Mouse (Mus musculus): ENCODE results near the gene Klc4. TPM values are rescaled to one million over a fixed set of nuclear protein-coding genes. Genes with fewer than 3 reads are reported as not detected.

The Klc4 gene
- polyA plus RNA-seq, 1 experiment from 2014 or later, result 29.8 TPM

DNA sequence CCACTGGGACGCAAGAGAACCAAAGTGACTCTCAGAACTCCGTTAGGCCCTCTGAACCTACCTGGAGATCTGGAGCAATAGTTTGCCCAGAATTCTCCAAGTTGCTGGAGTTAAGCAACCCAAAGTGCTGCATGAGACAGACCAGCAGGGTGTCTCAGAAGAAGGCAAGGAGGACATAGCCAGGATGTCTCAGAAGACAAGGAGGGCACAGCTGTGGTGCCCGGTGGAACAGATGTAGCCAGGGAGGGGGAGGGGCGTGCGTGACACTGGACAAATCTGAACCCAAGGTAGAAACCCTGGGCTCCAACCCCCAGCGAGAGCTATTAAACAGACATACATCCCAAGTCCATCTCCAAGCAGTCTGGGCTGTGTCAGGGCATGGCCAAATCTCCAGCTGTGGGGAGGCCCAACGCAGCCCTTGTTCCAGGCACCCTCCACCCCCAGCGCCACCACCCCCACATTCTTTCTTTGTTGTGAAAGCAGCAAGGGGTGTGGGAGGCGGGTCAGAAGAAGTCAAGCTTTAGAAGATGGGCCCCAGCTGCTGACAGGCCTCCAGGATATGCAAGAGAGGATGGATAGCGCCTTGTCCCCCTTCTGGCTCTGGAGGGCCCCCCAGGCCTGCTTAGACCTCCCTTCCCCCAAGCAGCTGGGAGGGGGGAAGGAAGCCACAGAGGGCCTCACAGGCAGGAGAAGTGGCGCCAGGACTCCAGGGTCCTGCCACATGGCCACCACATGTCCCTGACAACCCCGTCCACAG lies 16.0 kb downstream of the Klc4 start:
- peak; percentile 62 for ATAC-seq (ENCODE audit: insufficient number of reproducible peaks, insufficient read depth, low FRiP score, low TSS enrichment)
- H3K4me2 ChIP-seq (replicated peaks), result peak overlapping the region; percentile 62
- peak overlapping the region; percentile 99 for H3K9ac ChIP-seq
- H3K9me3 ChIP-seq, result no peaks in the 10 kb centered on the region
- no peaks in the 10 kb centered on the region for H3K27me3 ChIP-seq
- 4% methylated on average over 12 of the region's 12 CpGs for WGBS
- peaks cover 30% of the 10 kb centered on the region; the same call in 1 of the 2 replicates for H3K36me3 ChIP-seq
- peak overlapping the region; percentile 98 for H3K4me3 ChIP-seq
- H3K27ac ChIP-seq, result peak overlapping the region; percentile 97
- peaks cover 50% of the 10 kb centered on the region for H3K4me1 ChIP-seq

DNA sequence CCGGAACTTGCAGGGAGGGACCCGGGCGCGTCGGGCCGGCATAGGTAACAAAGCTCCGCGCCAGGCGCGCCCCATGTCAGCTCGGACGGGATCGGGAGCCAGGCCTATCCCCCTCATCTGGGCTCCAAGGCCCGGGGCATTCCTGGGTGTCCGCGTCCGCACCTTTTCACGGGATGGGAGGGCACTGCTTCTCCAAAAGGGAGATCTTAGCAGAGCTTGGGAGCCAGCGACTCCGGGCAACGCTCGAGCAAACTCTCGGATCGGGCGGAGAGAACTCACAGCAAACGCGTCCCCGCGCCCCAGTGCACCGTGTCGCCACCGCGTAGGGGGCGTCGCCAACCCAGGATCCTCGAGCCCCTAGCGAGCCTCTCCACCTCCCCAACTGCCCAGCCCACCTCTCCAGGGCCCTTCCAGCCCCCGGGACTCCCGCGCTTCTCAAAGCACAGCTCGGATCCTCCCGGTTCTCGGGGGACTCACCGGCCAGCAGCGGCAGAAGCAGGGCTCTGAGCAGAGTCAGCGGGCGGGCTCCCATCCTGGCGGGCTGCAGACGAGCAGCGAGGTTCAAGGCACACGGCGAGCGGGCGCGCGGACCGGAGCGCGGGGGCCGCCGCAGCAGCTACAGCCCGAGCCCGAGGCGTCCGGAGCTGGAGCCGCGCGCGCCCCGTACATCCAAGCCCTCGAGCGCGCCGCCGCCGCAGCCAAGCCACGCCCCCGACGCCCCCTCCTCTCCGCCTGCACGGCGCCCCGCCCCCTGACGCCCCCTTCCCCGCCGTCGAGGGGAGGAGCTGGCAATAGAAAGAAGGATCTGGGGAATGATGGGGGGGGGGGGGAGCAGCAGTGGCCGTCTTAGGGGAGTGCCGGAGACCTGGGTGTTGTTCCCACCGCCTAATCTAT lies 16.8 kb downstream of the Klc4 start, which contains the start of gene Ptk7:
Gene Ptk7 (minus strand): TSS at position 714 of the 894 bp plus-strand sequence.
- Histone ChIP-seq H3K27me3 (no peaks in the 10 kb centered on the region), H3K4me2 (replicated peaks) (peak within 1 kb of the TSS; percentile 62), H3K9me3 (no peaks in the 10 kb centered on the region), H3K9ac (peak within 1 kb of the TSS; percentile 99), H3K36me3 (peaks cover 30% of the 10 kb centered on the region; the same call in 1 of the 2 replicates), H3K4me1 (peaks cover 58% of the 10 kb centered on the region), H3K27ac (peak within 1 kb of the TSS; percentile 97), H3K4me3 (peak within 1 kb of the TSS; percentile 98)
- ATAC-seq (ENCODE audit: insufficient number of reproducible peaks, insufficient read depth, low FRiP score, low TSS enrichment), result peak; percentile 48
- under 1% methylated on average over 69 of the region's 90 CpGs for WGBS

- Histone ChIP-seq H3K4me2 (replicated peaks) (peak overlapping the region; percentile 62), H3K27me3 (no peaks in the 10 kb centered on the region), H3K27ac (peak overlapping the region; percentile 97), H3K4me3 (peak overlapping the region; percentile 98), H3K9ac (peak overlapping the region; percentile 99), H3K36me3 (peaks cover 25% of the 10 kb centered on the region; the same call in 1 of the 2 replicates), H3K9me3 (no peaks in the 10 kb centered on the region), H3K4me1 (peaks cover 64% of the 10 kb centered on the region)
- 1% methylated on average over 13 of the region's 13 CpGs for WGBS
- no peak for ATAC-seq (ENCODE audit: insufficient number of reproducible peaks, insufficient read depth, low FRiP score, low TSS enrichment)
Measured at GRCm38 (mm10) chr17:46628471-46628790, 17.4 kb downstream of the Klc4 start.

DNA sequence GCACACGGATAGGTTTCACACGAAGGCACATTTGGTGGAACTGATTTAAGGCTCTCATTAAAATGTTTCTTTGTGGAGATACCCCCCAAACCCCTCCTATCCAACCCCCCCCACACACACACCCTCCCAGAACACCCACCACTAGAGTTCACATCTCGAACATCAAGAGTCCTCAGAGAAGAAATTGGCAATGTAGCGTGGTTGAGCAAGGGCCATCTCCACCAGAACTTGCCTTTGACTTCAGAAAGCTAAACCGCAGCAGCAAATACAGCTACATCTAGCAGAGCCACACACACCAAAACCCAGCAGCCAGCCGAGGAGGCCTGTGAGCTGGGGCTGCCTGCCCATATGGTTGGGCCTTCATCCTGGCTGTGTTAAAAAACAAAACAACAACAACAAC lies 18.4 kb downstream of the Klc4 start:
- no peak for ATAC-seq (ENCODE audit: insufficient number of reproducible peaks, insufficient read depth, low FRiP score, low TSS enrichment)
- peaks cover 16% of the 10 kb centered on the region; the same call in 1 of the 2 replicates for H3K36me3 ChIP-seq
- H3K4me2 ChIP-seq (replicated peaks), result peak overlapping the region; percentile 62
- no peaks in the 10 kb centered on the region for H3K27me3 ChIP-seq
- WGBS, result 59% methylated on average over 6 of the region's 6 CpGs
- H3K4me1 ChIP-seq, result peaks cover 74% of the 10 kb centered on the region
- peak overlapping the region; percentile 99 for H3K9ac ChIP-seq
- H3K4me3 ChIP-seq, result peak overlapping the region; percentile 98
- H3K9me3 ChIP-seq, result no peaks in the 10 kb centered on the region
- no peak overlapping the region for H3K27ac ChIP-seq

GRCm38 (mm10) chr17:46624598-46624997 lies 21.2 kb downstream of the Klc4 start:
- no peak overlapping the region for H3K9ac ChIP-seq
- no peak for ATAC-seq (ENCODE audit: insufficient number of reproducible peaks, insufficient read depth, low FRiP score, low TSS enrichment)
- peak overlapping the region; percentile 34 for H3K4me2 ChIP-seq (replicated peaks)
- H3K27me3 ChIP-seq, result no peaks in the 10 kb centered on the region
- H3K4me3 ChIP-seq, result 0 out of 2 replicates have a peak overlapping the region, but pooled peaks have one; percentile 1
- H3K9me3 ChIP-seq, result no peaks in the 10 kb centered on the region
- WGBS, result 61% methylated on average over 12 of the region's 12 CpGs
- H3K27ac ChIP-seq, result peak overlapping the region; percentile 74
- peaks cover 83% of the 10 kb centered on the region for H3K4me1 ChIP-seq
- no peaks in the 10 kb centered on the region for H3K36me3 ChIP-seq

DNA sequence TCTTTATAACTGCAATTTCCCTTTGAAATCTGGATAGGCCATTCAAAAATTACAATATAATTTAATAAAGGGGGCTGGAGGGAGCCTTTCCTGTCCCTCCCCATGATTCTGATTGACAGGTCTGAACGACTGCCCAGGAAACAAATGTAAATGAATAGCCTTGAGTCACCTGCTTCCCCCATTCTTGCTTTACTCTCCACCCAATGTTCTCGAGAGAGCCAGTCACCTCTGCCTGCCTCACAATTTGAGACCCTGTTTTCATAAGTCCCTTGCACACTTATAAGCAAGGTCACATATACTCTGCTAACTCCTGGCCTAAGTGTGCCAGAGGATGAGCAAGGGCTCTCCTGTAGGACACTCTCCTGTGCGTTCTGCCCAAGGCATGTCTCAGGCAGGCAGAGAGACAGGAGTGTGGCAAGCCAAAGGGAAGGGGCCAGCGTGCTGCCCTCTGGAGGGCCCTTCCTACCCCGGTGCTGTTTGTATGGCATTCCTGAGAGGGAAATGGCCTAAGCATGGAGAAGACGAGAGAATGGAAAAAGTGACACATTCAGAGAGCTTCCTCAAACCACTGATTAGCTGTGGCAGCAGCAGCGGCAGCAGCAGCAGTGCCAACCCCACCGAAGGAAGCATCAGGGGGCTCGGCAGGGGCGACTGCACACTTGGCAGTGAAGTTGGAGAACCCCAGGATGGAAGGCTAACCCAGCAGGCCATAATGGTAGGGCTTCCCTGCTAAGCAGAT lies 21.8 kb downstream of the Klc4 start:
- Histone ChIP-seq H3K9ac (no peak overlapping the region), H3K36me3 (no peaks in the 10 kb centered on the region), H3K27ac (peak overlapping the region; percentile 74), H3K4me2 (replicated peaks) (peak overlapping the region; percentile 34), H3K9me3 (no peaks in the 10 kb centered on the region), H3K4me1 (peaks cover 89% of the 10 kb centered on the region), H3K27me3 (no peaks in the 10 kb centered on the region), H3K4me3 (0 out of 2 replicates have a peak overlapping the region, but pooled peaks have one; percentile 1)
- no peak for ATAC-seq (ENCODE audit: insufficient number of reproducible peaks, insufficient read depth, low FRiP score, low TSS enrichment)
- WGBS, result 27% methylated on average over 10 of the region's 10 CpGs

DNA sequence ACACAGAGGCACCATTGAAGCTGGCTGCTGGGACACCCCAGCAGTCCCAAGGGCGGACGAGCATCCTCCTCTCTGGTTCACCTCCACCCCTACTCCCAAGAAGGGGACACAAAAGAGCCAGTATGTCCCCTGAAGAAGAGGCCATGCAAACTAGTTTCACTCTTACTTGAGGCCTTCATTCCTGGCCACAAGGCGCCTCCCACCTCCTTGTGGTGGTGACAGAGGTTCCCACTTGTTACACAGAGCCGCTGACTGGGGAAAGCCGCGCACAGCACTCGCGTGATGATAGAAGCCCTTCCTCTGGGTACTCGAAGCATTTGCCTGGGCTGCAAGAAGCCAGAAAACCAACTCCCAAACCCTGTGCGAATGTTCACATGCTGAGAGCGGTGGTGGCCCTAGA lies 23.6 kb downstream of the Klc4 start:
- no peak for ATAC-seq (ENCODE audit: insufficient number of reproducible peaks, insufficient read depth, low FRiP score, low TSS enrichment)
- Histone ChIP-seq H3K9ac (no peak overlapping the region), H3K27ac (0 out of 2 replicates have a peak overlapping the region, but pooled peaks have one; percentile 51), H3K4me2 (replicated peaks) (no peak overlapping the region), H3K4me3 (no peak overlapping the region), H3K4me1 (peaks cover 99% of the 10 kb centered on the region), H3K36me3 (no peaks in the 10 kb centered on the region), H3K9me3 (no peaks in the 10 kb centered on the region), H3K27me3 (no peaks in the 10 kb centered on the region)
- 70% methylated on average over 11 of the region's 11 CpGs for WGBS

DNA sequence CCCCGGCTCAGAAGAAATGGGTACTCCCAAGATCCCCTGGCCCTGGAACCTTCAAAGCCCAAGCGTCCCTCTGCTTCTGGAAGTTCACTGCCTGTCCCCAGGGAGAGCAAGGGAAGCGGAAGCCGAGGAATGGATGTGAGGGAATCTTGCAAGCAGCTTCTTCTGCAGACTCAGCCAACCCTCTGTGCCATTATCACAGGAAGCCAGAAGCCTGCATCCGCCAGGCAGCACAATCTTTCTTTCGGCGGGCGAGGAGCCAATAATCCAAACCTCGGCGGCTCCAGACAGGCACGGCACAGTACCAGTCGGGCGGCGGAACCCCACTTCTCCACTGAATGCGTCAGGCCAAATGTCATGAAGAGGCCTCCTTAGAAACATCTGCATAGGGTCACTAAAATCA lies 24.5 kb downstream of the Klc4 start:
- ATAC-seq (ENCODE audit: insufficient number of reproducible peaks, insufficient read depth, low FRiP score, low TSS enrichment), result no peak
- peak overlapping the region; percentile 51 for H3K27ac ChIP-seq
- peaks cover 97% of the 10 kb centered on the region for H3K4me1 ChIP-seq
- WGBS, result 51% methylated on average over 15 of the region's 15 CpGs
- H3K27me3 ChIP-seq, result no peaks in the 10 kb centered on the region
- H3K4me2 ChIP-seq (replicated peaks), result peak overlapping the region; percentile 2; the same call in 1 of the 2 replicates
- no peak overlapping the region for H3K9ac ChIP-seq
- no peaks in the 10 kb centered on the region for H3K9me3 ChIP-seq
- H3K4me3 ChIP-seq, result no peak overlapping the region
- no peaks in the 10 kb centered on the region for H3K36me3 ChIP-seq

DNA sequence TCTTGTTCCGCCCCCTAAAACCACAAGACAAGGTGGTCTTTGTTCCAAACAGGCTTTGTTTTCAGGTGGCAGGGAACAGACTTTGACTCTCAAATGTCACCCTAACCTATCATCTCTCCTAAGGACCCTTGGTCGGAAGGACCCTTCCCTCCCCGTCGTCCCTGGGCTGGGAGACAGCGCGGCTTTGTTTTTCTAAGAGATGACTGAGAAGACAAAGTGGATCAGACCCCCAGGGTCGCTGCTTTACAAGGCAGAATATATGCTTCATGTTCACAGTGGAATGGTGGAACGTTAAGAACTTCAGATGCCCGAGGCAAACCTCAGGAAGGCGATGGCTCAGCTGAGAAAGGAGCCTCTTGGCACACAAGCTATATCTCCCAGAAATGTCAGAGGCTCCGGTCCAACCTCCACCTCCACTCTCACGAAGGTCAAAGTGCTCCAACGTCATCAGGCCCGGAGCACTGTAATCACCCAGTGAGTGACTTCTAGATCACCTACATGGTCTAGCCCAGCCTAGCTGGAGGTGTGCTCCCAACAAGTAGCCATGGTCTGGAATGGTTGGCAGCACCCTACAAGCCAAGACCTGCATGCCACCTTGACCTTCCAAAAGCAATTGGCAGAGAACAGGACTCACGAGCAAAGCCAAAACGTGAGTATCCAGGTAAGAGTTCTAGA lies 26.0 kb downstream of the Klc4 start:
- H3K4me2 ChIP-seq (replicated peaks), result peak overlapping the region; percentile 38
- peaks cover 94% of the 10 kb centered on the region for H3K4me1 ChIP-seq
- H3K27ac ChIP-seq, result peak overlapping the region; percentile 98
- H3K9me3 ChIP-seq, result no peaks in the 10 kb centered on the region
- WGBS, result 20% methylated on average over 16 of the region's 16 CpGs
- H3K9ac ChIP-seq, result no peak overlapping the region
- ATAC-seq (ENCODE audit: insufficient number of reproducible peaks, insufficient read depth, low FRiP score, low TSS enrichment), result no peak
- H3K36me3 ChIP-seq, result no peaks in the 10 kb centered on the region
- no peaks in the 10 kb centered on the region for H3K27me3 ChIP-seq
- H3K4me3 ChIP-seq, result no peak overlapping the region

DNA sequence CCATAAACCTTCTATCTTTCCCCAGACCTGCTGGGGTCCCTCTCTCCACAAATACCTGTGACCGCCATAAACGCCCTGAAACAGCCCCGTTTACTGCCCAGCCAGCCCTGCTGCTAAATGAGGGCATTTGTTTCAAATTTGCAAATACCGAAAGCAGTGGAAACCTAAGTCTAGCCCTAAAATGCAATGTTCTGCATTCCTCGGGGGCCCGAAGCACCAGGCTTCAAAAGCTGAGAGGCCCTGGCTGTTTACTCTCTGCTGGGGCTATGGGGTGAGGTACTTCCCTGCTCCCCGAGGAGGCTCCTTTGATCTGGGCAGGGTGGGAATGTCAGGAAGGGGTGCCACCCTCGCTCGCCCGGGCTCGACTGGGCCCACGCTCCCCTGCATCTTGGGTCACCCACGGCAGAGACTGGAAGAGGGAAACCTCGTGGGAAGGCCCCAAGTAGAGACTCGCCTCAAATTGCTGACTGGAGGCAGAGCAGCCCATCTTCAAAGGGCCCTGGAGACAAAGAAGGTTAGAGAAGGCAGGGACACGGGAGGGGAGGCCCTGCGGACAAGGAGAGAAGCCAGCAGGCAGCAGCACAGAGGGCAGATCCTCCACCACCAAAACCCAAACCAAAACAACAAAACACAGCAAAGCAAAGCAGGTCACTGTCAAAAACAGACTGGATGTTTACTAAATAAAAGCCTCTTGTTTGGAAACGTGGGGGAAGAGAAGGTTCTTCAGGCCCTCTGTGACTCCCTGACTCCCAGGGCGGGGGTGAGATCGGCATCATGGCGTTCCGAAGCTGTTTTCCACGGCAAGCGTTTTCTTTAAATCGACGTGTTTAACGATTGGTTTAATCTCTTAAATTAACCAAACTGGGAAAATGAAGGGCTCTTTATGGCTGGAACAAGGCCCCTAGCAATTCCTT lies 26.8 kb downstream of the Klc4 start:
- H3K9ac ChIP-seq, result peak overlapping the region; percentile 46
- 4% methylated on average over 27 of the region's 27 CpGs for WGBS
- peak overlapping the region; percentile 98 for H3K27ac ChIP-seq
- H3K9me3 ChIP-seq, result no peaks in the 10 kb centered on the region
- peak; percentile 44; the same call in 1 of the 2 replicates for ATAC-seq (ENCODE audit: insufficient number of reproducible peaks, insufficient read depth, low FRiP score, low TSS enrichment)
- no peak overlapping the region for H3K4me3 ChIP-seq
- no peaks in the 10 kb centered on the region for H3K27me3 ChIP-seq
- peak overlapping the region; percentile 38 for H3K4me2 ChIP-seq (replicated peaks)
- H3K4me1 ChIP-seq, result peaks cover 88% of the 10 kb centered on the region
- H3K36me3 ChIP-seq, result no peaks in the 10 kb centered on the region

Data from embryonic facial prominence, embryonic 12.5 days (tissue).